In genomic region chr11:88612141-88612540, GRCm38 (mm10) we compare ENCODE assay signal across 19 mouse cellular contexts.
DNase-seq lines count a peak whose midpoint lies in the region; ATAC-seq lines count a peak whose summit lies in the region.
"Had no signal": no experiment of that assay in that cellular context is flagged by ENCODE, and none has a peak within 500 bp of the region (broad histone marks: within the 10 kb centered on the region; RNA-seq: fewer than 3 reads in every experiment).

No protein-coding gene starts in this region.

- no peaks in the 10 kb centered on the region for H3K9me3 ChIP-seq in kidney, embryonic 16.5 days (ENCODE audit: low read length)
- no peaks in the 10 kb centered on the region for H3K9me3 ChIP-seq in forebrain, embryonic 11.5 days (ENCODE audit: control insufficient read depth, low read length)
- H3K9me3 ChIP-seq: forebrain, embryonic 12.5 days; heart, embryonic 15.5 days; intestine, embryonic 15.5 days; midbrain, embryonic 10.5 days; neural tube, embryonic 12.5 days; stomach, embryonic 15.5 days had no signal

- no peak for ATAC-seq in kidney, embryonic 16.5 days (ENCODE audit: low FRiP score, low TSS enrichment)
- no peak for ATAC-seq in forebrain, embryonic 11.5 days (replicated peaks; ENCODE audit: low FRiP score)
- ATAC-seq: intestine, embryonic 15.5 days; liver, postnatal 0 days had no signal

- DNase-seq in kidney, adult 9 months = no peak
- DNase-seq in 3134 (ENCODE audit: extremely low read depth, insufficient read length, low spot score) = peak; percentile 48
- peak; percentile 81 for DNase-seq in gastrocnemius, adult 18-20 months (ENCODE audit: low spot score)
- peak; percentile 78 to 79 for DNase-seq in heart, postnatal 10 days
- DNase-seq in forebrain, embryonic 11.5 days (ENCODE audit: low spot score) = no peak
- no peak for DNase-seq in yolk sac, embryonic 10.5 days (ENCODE audit: low spot score)
- no peak for DNase-seq in cerebellum, adult 8-10 months
- DNase-seq: cerebellum, adult 9-10 months; layer of hippocampus, adult 9-11 months; liver, postnatal 0 days; thymus, postnatal 4 days had no signal

- 68% methylated on average over 7 of the region's 7 CpGs for WGBS in kidney, embryonic 16.5 days
- WGBS in forebrain, embryonic 11.5 days = 97% methylated on average over 7 of the region's 7 CpGs

- H3K9ac ChIP-seq in kidney, embryonic 16.5 days (replicated peaks; ENCODE audit: low read length) = no peak overlapping the region
- H3K9ac ChIP-seq in forebrain, embryonic 11.5 days (ENCODE audit: low read length) = no peak overlapping the region
- H3K9ac ChIP-seq: forebrain, embryonic 12.5 days; heart, embryonic 15.5 days; intestine, embryonic 15.5 days; liver, postnatal 0 days; neural tube, embryonic 12.5 days; stomach, embryonic 15.5 days had no signal

- H3K27ac ChIP-seq in kidney, embryonic 16.5 days (ENCODE audit: low read length) = peak overlapping the region; percentile 87
- H3K27ac ChIP-seq in forebrain, embryonic 11.5 days (ENCODE audit: low read depth, low read length) = no peak overlapping the region
- H3K27ac ChIP-seq: forebrain, embryonic 12.5 days; heart, embryonic 15.5 days; intestine, embryonic 15.5 days; midbrain, embryonic 10.5 days; neural tube, embryonic 12.5 days; stomach, embryonic 15.5 days had no signal

- H3K4me1 ChIP-seq in kidney, embryonic 16.5 days (ENCODE audit: insufficient read depth, low read length) = peaks cover 57% of the 10 kb centered on the region
- H3K4me1 ChIP-seq in forebrain, embryonic 11.5 days (replicated peaks; ENCODE audit: control insufficient read depth, insufficient read depth, low read length) = peaks cover 11% of the 10 kb centered on the region

- intact Hi-C loops in heart, postnatal 10 days (cut with DNase I) = no loop called here

- no peaks in the 10 kb centered on the region for H3K27me3 ChIP-seq in kidney, embryonic 16.5 days (ENCODE audit: insufficient read depth, low read length)
- H3K27me3 ChIP-seq in forebrain, embryonic 11.5 days (ENCODE audit: control insufficient read depth, insufficient read depth, low read length) = no peaks in the 10 kb centered on the region
- H3K27me3 ChIP-seq: CH12.LX; forebrain, embryonic 12.5 days; heart, embryonic 15.5 days; intestine, embryonic 15.5 days; neural tube, embryonic 12.5 days; stomach, embryonic 15.5 days had no signal

- H3K4me3 ChIP-seq in kidney, embryonic 16.5 days (ENCODE audit: low read length) = no peak overlapping the region
- H3K4me3 ChIP-seq in forebrain, embryonic 11.5 days (ENCODE audit: low read depth, low read length) = no peak overlapping the region
- H3K4me3 ChIP-seq: forebrain, embryonic 12.5 days; heart, embryonic 15.5 days; intestine, embryonic 15.5 days; midbrain, embryonic 10.5 days; neural tube, embryonic 12.5 days; stomach, embryonic 15.5 days had no signal

- H3K4me2 ChIP-seq in kidney, embryonic 16.5 days (replicated peaks; ENCODE audit: low read depth, low read length) = no peak overlapping the region
- H3K4me2 ChIP-seq in forebrain, embryonic 11.5 days (ENCODE audit: low read depth, low read length, severe bottlenecking) = no peak overlapping the region
- H3K4me2 ChIP-seq: forebrain, embryonic 12.5 days; heart, embryonic 15.5 days; intestine, embryonic 15.5 days; neural tube, embryonic 12.5 days; stomach, embryonic 15.5 days had no signal

- no peaks in the 10 kb centered on the region; the same call in 1 of the 2 replicates for H3K36me3 ChIP-seq in kidney, embryonic 16.5 days (ENCODE audit: insufficient read depth, low read length)
- H3K36me3 ChIP-seq in forebrain, embryonic 11.5 days (ENCODE audit: control insufficient read depth, insufficient read depth, low read length) = no peaks in the 10 kb centered on the region
- H3K36me3 ChIP-seq: heart, embryonic 15.5 days; intestine, embryonic 15.5 days; stomach, embryonic 15.5 days had no signal

Comparison
In these comparisons a context has a peak if more than half of its experiments do, and no peak if none do; other contexts are left out.
1. DNase-seq: peak in 3134 (single experiment), gastrocnemius, adult 18-20 months (single experiment) and heart, postnatal 10 days (2 of 2); none in kidney, adult 9 months (single experiment), forebrain, embryonic 11.5 days (single experiment), yolk sac, embryonic 10.5 days (single experiment) and cerebellum, adult 8-10 months (single experiment).